Mouse (Mus musculus) spleen, adult 2 months (tissue): ENCODE results near the gene Fam71f2. TPM values are rescaled to one million over a fixed set of nuclear protein-coding genes. Genes with fewer than 3 reads are reported as not detected.

Source experiments
- DNase-seq, 2 experiments: peaks; one replicate each; pipeline versions ENCODE4 v3.0.0 to v3.0.0-alpha.2; 2012 to 2021; ENCODE audit warnings: low spot score in 2 of 2, low read depth in 1 of 2
- H3K27ac ChIP-seq: fragments of 200-500 bp; 2 replicates; pipeline ENCODE4 v1.5.1; 2012; ENCODE audit warnings: low read length, inconsistent platforms; ENCODE audit not compliant: insufficient read depth
- H3K27me3 ChIP-seq: fragments of 200-500 bp; 2 replicates; pipeline ENCODE4 v1.6.1; 2012; ENCODE audit warnings: mild to moderate bottlenecking, moderate library complexity, low read length, inconsistent platforms; ENCODE audit not compliant: control insufficient read depth, insufficient read depth
- H3K36me3 ChIP-seq: fragments of 200-500 bp; 2 replicates; pipeline ENCODE4 v1.6.1; 2012; ENCODE audit warnings: mild to moderate bottlenecking, low read length, inconsistent platforms; ENCODE audit not compliant: control insufficient read depth, insufficient read depth
- H3K4me1 ChIP-seq: fragments of 200-500 bp; 2 replicates; pipeline ENCODE4 v1.6.1; 2011; ENCODE audit warnings: inconsistent platforms; ENCODE audit not compliant: control insufficient read depth, insufficient read depth, insufficient read length
- H3K4me3 ChIP-seq: fragments of 200-500 bp; 2 replicates; pipeline ENCODE4 v1.5.1; 2011; ENCODE audit warnings: mild to moderate bottlenecking, inconsistent platforms; ENCODE audit not compliant: insufficient read depth, insufficient read length; ENCODE audit errors: extremely low read depth
- CTCF ChIP-seq: fragments of 200-500 bp; IDR thresholded peaks from 2 replicates; pipeline ENCODE4 v1.5.1; 2011; ENCODE audit warnings: mild to moderate bottlenecking, inconsistent platforms; ENCODE audit not compliant: insufficient read depth, insufficient read length, insufficient replicate concordance; ENCODE audit errors: extremely low read depth
- POLR2A ChIP-seq: fragments of 200-500 bp; IDR thresholded peaks from 2 replicates; pipeline ENCODE4 v1.6.1; 2011; ENCODE audit warnings: low read depth, low read length, inconsistent platforms
- WGBS: fragments of 180-500 bp; shearing (Covaris S2); methylation state at CpG from one replicate; pipeline ENCODE4 v1.1.7; 2018; 5-methylcytosine and 5-hydroxymethylcytosine counted together
- polyA plus RNA-seq: library from polyadenylated mRNA; depleted of rRNA; stranded (reverse); fragments of >200 nt; gene quantifications from 2 replicates; pipeline ENCODE4 v1.2.3, GENCODE M21; 2012

The Fam71f2 gene
- polyA plus RNA-seq, 1 experiment = 0.40 TPM

DNA sequence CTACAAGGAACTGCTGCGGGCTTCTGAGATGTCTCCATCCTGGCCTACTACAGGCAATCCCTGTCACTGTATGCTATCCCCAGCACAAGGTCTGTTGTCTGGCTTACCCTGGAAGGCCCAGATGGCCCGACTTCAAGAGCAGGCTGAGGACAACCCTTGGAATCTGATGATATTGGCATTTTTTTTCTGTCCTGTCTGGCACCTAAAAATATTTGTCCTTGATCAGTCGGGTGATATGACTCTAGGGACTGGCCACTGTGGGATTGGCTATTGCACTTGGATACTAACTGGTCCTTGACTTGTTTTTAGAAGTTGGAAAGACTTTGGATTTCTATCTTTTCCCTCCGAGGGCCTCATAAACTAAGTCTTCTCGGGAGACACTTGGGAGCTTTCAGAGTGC, 17.6 kb upstream of the Fam71f2 start:
- WGBS = 78% methylated on average over 5 of the region's 5 CpGs
- no peak overlapping the region for H3K27ac ChIP-seq
- no peak overlapping the region for H3K4me3 ChIP-seq
- TF ChIP-seq CTCF = no peak
- TF ChIP-seq POLR2A = no peak
- peaks cover 10% of the 10 kb centered on the region; the same call in 1 of the 2 replicates for H3K4me1 ChIP-seq
- no peak for DNase-seq
- no peaks in the 10 kb centered on the region for H3K27me3 ChIP-seq
- no peaks in the 10 kb centered on the region for H3K36me3 ChIP-seq

- Histone ChIP-seq H3K4me1 (peaks cover 10% of the 10 kb centered on the region; the same call in 1 of the 2 replicates), H3K27me3 (no peaks in the 10 kb centered on the region), H3K36me3 (no peaks in the 10 kb centered on the region), H3K27ac (no peak overlapping the region), H3K4me3 (no peak overlapping the region)
- no peak for DNase-seq
- TF ChIP-seq CTCF = no peak
- TF ChIP-seq POLR2A = no peak
- WGBS = 69% methylated on average over 6 of the region's 6 CpGs
Observed at GRCm38 (mm10) chr6:29263650-29264455, 15.5 kb upstream of the Fam71f2 start.

DNA sequence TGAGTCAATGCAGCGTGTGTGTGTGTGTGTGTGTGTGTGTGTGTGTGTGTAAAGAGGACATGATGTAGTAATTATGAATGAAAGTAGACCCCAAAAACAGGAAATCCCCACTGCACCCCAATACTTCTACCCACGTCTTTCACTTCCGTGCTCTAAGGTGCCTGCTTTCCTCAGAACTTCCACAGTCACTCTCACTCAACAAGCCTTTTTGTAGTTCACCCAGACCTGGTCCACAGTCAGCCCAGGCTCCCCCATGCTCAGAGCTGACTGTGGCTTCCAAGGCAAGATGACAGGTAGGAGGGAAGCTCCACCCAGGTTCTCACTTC, 15.0 kb upstream of the Fam71f2 start:
- TF ChIP-seq POLR2A (no peak), CTCF (no peak)
- Histone ChIP-seq H3K4me1 (peaks cover 10% of the 10 kb centered on the region; the same call in 1 of the 2 replicates), H3K36me3 (no peaks in the 10 kb centered on the region), H3K27ac (no peak overlapping the region), H3K4me3 (no peak overlapping the region), H3K27me3 (no peaks in the 10 kb centered on the region)
- 17% methylated on average over 3 of the region's 3 CpGs for whole genome bisulfite sequencing
- no peak for DNase-seq

DNA sequence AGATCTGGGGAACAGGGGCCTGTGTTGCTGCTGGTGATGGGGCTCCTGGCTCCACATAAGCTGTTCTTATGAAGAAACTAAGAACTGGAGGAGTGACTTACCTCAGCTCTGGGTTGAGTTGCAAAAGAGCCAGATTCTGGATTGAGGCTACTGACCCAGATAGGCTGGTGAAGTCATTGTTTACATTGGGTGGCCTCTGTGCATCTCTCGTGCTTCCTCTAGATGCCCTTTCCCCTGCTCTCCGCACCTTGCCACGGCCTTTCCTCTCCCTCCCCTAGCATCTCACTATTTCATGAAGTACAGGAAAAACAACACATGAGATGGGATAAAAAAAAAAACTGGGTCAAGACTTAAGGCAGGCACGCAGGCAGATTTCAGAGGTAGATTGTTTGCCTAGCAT, 12.5 kb upstream of the Fam71f2 start:
- Histone ChIP-seq H3K27me3 (no peaks in the 10 kb centered on the region), H3K4me1 (peaks cover 15% of the 10 kb centered on the region; the same call in 1 of the 2 replicates), H3K27ac (no peak overlapping the region), H3K36me3 (no peaks in the 10 kb centered on the region), H3K4me3 (no peak overlapping the region)
- WGBS = 84% methylated on average over 4 of the region's 4 CpGs
- TF ChIP-seq POLR2A = no peak
- TF ChIP-seq CTCF = no peak
- no peak for DNase-seq

GRCm38 (mm10) chr6:29269006-29269668, 10.3 kb upstream of the Fam71f2 start:
- no peaks in the 10 kb centered on the region for H3K36me3 ChIP-seq
- no peak overlapping the region for H3K4me3 ChIP-seq
- DNase-seq = no peak
- TF ChIP-seq CTCF (no peak), POLR2A (no peak)
- WGBS = 79% methylated on average over 6 of the region's 6 CpGs
- H3K27me3 ChIP-seq = no peaks in the 10 kb centered on the region
- no peak overlapping the region for H3K27ac ChIP-seq
- H3K4me1 ChIP-seq = peaks cover 14% of the 10 kb centered on the region

DNA sequence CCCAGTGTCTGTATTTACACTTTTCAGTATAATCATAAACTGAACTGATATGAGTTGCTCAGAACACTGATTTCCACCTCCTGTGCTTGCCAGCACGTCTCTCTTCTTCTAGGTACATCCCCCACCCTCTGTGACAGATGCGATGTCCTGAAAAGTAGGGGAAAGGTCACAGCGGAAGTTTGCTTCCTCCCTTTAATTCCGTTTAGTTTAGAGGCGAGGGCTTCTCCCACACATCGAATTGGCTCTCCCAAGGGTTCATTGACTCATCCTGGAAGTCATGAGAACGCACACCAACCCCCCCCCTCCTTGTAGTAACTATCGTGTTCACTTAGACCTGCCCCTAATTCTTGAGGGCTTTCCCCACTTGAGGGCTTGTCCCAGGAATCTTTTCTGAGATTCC, 8.4 kb upstream of the Fam71f2 start:
- TF ChIP-seq POLR2A (no peak), CTCF (no peak)
- Histone ChIP-seq H3K4me3 (no peak overlapping the region), H3K27me3 (no peaks in the 10 kb centered on the region), H3K27ac (no peak overlapping the region), H3K36me3 (no peaks in the 10 kb centered on the region), H3K4me1 (peaks cover 8% of the 10 kb centered on the region)
- WGBS = under 1% methylated on average over 8 of the region's 8 CpGs
- no peak for DNase-seq
